Mouse (Mus musculus): ENCODE results near the gene Osbp.

GRCm38 (mm10) chr19:12003568-12003967 lies 37.8 kb downstream of the Osbp start:
- TF ChIP-seq CTCF (IDR thresholded peaks at IDR 0.05; ENCODE audit: low read depth, low read length) (no peak), POLR2A (IDR thresholded peaks at IDR 0.05; ENCODE audit: borderline replicate concordance, low read depth, low read length) (no peak)
